Mouse (Mus musculus): ENCODE measurements around the gene Coro1c. TPM values are rescaled to one million over a fixed set of nuclear protein-coding genes. Genes with fewer than 3 reads are reported as not detected.
A peak's percentile ranks its signal among the peaks of the same experiment; 100 is the strongest.
"Not testable (repeated sequence)": the region's sequence is repeated elsewhere in the genome, so short reads cannot be mapped to it uniquely, and the experiment has no call there.

Gene Coro1c
- polyA plus RNA-seq, 1 experiment from 2014 or later = 163 TPM

- no peaks in the 10 kb centered on the region for H3K9me3 ChIP-seq
- H3K4me1 ChIP-seq = peaks cover 17% of the 10 kb centered on the region
- 76% methylated on average over 4 of the region's 4 CpGs for WGBS
- no peak overlapping the region for H3K27ac ChIP-seq
- no peaks in the 10 kb centered on the region; the same call in 1 of the 2 replicates for H3K27me3 ChIP-seq (ENCODE audit: insufficient read depth, poor library complexity, severe bottlenecking)
- H3K36me3 ChIP-seq = no peaks in the 10 kb centered on the region
- H3K4me3 ChIP-seq = no peak overlapping the region
- no peak for DNase-seq (ENCODE audit: low spot score)
Observed at GRCm38 (mm10) chr5:113826619-113827018, 81.9 kb downstream of the Coro1c start.

GRCm38 (mm10) chr5:113825558-113825957, 83.0 kb downstream of the Coro1c start:
- Histone ChIP-seq H3K27me3 (ENCODE audit: insufficient read depth, poor library complexity, severe bottlenecking) (no peaks in the 10 kb centered on the region; the same call in 1 of the 2 replicates), H3K4me1 (peaks cover 16% of the 10 kb centered on the region), H3K27ac (no peak overlapping the region), H3K36me3 (no peaks in the 10 kb centered on the region), H3K4me3 (no peak overlapping the region), H3K9me3 (no peaks in the 10 kb centered on the region)
- 72% methylated on average over 7 of the region's 7 CpGs for WGBS
- no peak for DNase-seq (ENCODE audit: low spot score)

DNA sequence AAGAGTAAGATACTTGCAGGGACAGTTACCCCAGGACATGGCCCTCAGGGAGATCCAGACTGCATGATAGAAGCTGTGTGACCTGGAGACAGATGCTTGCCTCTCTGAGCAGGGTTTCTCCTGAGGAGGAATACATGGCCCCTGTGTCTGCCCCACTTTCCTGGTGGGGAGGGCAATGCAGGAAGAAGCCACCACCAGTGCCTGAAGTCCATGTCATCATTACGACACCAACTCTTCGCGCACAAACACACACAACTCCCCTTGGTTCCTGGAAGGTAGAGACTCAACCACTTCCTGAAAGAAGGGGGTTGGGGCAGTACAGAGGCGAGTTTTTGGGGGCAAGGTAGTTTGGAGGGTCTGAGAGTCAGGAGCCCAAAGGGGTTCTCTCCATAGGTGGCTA, 84.3 kb downstream of the Coro1c start:
- H3K27me3 ChIP-seq (ENCODE audit: insufficient read depth, poor library complexity, severe bottlenecking) = peaks cover 4% of the 10 kb centered on the region; the same call in 1 of the 2 replicates
- H3K4me3 ChIP-seq = no peak overlapping the region
- no peaks in the 10 kb centered on the region for H3K9me3 ChIP-seq
- H3K36me3 ChIP-seq = no peaks in the 10 kb centered on the region
- WGBS = 91% methylated on average over 4 of the region's 4 CpGs
- no peak overlapping the region for H3K27ac ChIP-seq
- H3K4me1 ChIP-seq = peaks cover 9% of the 10 kb centered on the region; the same call in 1 of the 2 replicates
- no peak for DNase-seq (ENCODE audit: low spot score)

DNA sequence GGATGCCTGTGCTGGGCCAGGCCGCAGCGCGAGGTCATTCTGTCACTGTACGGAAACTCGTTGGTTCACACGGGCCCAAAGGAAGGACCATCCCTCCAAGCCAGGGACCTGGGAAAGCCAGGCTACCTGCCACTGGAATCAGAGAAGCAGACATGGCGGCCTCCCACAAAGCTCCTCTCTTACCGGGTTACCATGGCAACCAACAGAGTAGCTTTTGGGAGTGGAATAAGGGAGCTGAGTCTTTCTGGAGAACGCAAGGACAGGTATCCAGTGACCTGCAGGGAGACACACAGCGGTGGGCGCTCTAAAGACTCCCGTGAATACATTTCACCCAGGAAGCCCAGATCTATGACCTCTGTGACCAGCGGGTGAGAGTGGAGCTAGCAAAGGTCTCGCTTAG, 90.0 kb downstream of the Coro1c start:
- Histone ChIP-seq H3K4me1 (peaks cover 22% of the 10 kb centered on the region; the same call in 1 of the 2 replicates), H3K36me3 (no peaks in the 10 kb centered on the region), H3K27ac (no peak overlapping the region), H3K9me3 (no peaks in the 10 kb centered on the region), H3K27me3 (ENCODE audit: insufficient read depth, poor library complexity, severe bottlenecking) (peaks cover 27% of the 10 kb centered on the region), H3K4me3 (no peak overlapping the region)
- no peak for DNase-seq (ENCODE audit: low spot score)
- 64% methylated on average over 14 of the region's 14 CpGs for WGBS

GRCm38 (mm10) chr5:113815638-113816152, 92.9 kb downstream of the Coro1c start:
- Histone ChIP-seq H3K4me1 (peaks cover 22% of the 10 kb centered on the region; the same call in 1 of the 2 replicates), H3K9me3 (no peaks in the 10 kb centered on the region), H3K36me3 (no peaks in the 10 kb centered on the region), H3K27me3 (ENCODE audit: insufficient read depth, poor library complexity, severe bottlenecking) (peaks cover 27% of the 10 kb centered on the region), H3K27ac (peak overlapping the region; percentile 25; the same call in 1 of the 2 replicates), H3K4me3 (peak overlapping the region; percentile 12; the same call in 1 of the 2 replicates)
- peak; percentile 84 for DNase-seq (ENCODE audit: low spot score)
- 14% methylated on average over 15 of the region's 15 CpGs for WGBS

GRCm38 (mm10) chr5:113815041-113815389, 93.5 kb downstream of the Coro1c start:
- no peaks in the 10 kb centered on the region for H3K9me3 ChIP-seq
- no peaks in the 10 kb centered on the region for H3K36me3 ChIP-seq
- peaks cover 27% of the 10 kb centered on the region for H3K27me3 ChIP-seq (ENCODE audit: insufficient read depth, poor library complexity, severe bottlenecking)
- 52% methylated on average over 11 of the region's 11 CpGs for WGBS
- H3K4me1 ChIP-seq = peaks cover 22% of the 10 kb centered on the region; the same call in 1 of the 2 replicates
- no peak overlapping the region for H3K27ac ChIP-seq
- no peak overlapping the region for H3K4me3 ChIP-seq
- no peak for DNase-seq (ENCODE audit: low spot score)

GRCm38 (mm10) chr5:113814111-113815040, 94.2 kb downstream of the Coro1c start:
- no peak for DNase-seq (ENCODE audit: low spot score)
- H3K4me3 ChIP-seq = no peak overlapping the region
- peaks cover 22% of the 10 kb centered on the region; the same call in 1 of the 2 replicates for H3K4me1 ChIP-seq
- 29% methylated on average over 27 of the region's 27 CpGs for WGBS
- H3K27me3 ChIP-seq (ENCODE audit: insufficient read depth, poor library complexity, severe bottlenecking) = peaks cover 24% of the 10 kb centered on the region
- H3K27ac ChIP-seq = no peak overlapping the region
- H3K36me3 ChIP-seq = no peaks in the 10 kb centered on the region
- no peaks in the 10 kb centered on the region for H3K9me3 ChIP-seq

DNA sequence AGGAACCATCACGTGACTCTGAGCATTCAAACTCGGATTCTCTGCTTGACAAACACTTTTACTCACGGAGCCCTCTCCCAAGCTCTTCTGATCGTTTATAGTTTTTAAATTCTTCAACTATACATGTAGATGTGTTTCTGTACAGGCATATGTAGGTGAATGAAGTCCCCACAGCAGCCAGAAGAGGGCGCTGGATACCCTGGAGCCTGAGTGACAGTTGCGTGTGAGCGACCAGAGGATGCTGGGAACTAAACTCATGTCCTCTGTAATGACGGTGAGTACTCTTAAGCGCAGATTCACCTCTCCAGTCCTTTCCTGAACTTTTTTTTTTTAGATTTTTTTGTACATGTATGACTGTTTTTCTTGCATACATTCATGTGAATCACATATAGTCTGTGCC, 95.0 kb downstream of the Coro1c start:
- H3K27ac ChIP-seq = no peak overlapping the region
- no peaks in the 10 kb centered on the region for H3K36me3 ChIP-seq
- no peaks in the 10 kb centered on the region for H3K9me3 ChIP-seq
- DNase-seq (ENCODE audit: low spot score) = no peak
- H3K4me1 ChIP-seq = peaks cover 22% of the 10 kb centered on the region; the same call in 1 of the 2 replicates
- H3K27me3 ChIP-seq (ENCODE audit: insufficient read depth, poor library complexity, severe bottlenecking) = peaks cover 18% of the 10 kb centered on the region
- WGBS = 20% methylated on average over 9 of the region's 9 CpGs
- H3K4me3 ChIP-seq = no peak overlapping the region

DNA sequence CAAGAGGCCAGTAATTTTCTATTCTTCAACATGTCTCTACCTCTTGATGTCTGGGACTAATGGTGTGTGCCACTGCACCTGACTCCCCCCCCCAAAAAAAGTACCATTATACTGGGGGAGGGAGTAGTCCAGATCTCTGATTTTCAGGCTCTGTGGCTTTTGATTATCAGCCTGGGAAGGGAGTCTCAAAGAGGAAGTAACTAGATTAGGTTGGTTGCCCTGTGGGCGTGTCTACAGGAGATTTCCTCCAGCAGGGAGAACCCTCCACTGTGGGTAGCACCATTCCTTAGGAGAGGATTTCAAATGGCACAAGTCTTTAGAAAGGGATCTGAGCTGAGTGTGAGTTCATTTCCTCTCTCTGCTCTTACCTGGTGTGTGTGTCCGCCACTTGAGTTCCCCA, 95.9 kb downstream of the Coro1c start:
- H3K27ac ChIP-seq = no peak overlapping the region
- H3K4me3 ChIP-seq = no peak overlapping the region
- 81% methylated on average over 2 of the region's 2 CpGs for WGBS
- DNase-seq (ENCODE audit: low spot score) = no peak
- H3K9me3 ChIP-seq = no peaks in the 10 kb centered on the region
- no peaks in the 10 kb centered on the region for H3K36me3 ChIP-seq
- peaks cover 16% of the 10 kb centered on the region for H3K27me3 ChIP-seq (ENCODE audit: insufficient read depth, poor library complexity, severe bottlenecking)
- H3K4me1 ChIP-seq = peaks cover 31% of the 10 kb centered on the region

GRCm38 (mm10) chr5:113811824-113812420, 96.6 kb downstream of the Coro1c start:
- H3K27ac ChIP-seq; H3K36me3 ChIP-seq; H3K4me3 ChIP-seq; H3K9me3 ChIP-seq; DNase-seq (ENCODE audit: low spot score): not testable (repeated sequence)
- peaks cover 33% of the 10 kb centered on the region for H3K4me1 ChIP-seq
- H3K27me3 ChIP-seq (ENCODE audit: insufficient read depth, poor library complexity, severe bottlenecking) = peaks cover 19% of the 10 kb centered on the region
- 20% methylated on average over 11 of the region's 12 CpGs for WGBS

DNA sequence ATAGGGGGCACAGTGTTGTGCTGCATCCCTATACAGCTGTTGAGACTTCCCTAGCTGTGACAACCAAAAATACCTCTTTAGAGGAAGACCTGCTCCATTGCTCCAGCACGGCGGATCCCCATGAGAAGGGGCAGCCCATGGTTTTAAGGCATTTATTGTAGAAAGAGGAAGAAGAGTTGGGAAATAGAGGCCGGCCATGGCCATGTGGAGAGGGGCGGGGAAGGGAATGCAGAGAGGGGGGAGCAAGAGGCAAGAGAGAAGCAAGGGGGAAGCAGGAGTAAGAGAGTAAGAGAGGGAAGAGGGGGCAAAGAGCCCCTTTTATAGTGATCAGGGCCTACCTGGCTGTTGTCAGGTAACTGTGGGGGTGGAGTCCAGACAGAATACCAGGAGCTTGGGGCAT, 98.4 kb downstream of the Coro1c start:
- H3K36me3 ChIP-seq = no peaks in the 10 kb centered on the region
- H3K27me3 ChIP-seq (ENCODE audit: insufficient read depth, poor library complexity, severe bottlenecking) = peaks cover 16% of the 10 kb centered on the region
- 87% methylated on average over 4 of the region's 4 CpGs for WGBS
- DNase-seq (ENCODE audit: low spot score) = no peak
- H3K4me1 ChIP-seq = peaks cover 25% of the 10 kb centered on the region
- no peak overlapping the region for H3K4me3 ChIP-seq
- H3K27ac ChIP-seq = no peak overlapping the region
- H3K9me3 ChIP-seq = no peaks in the 10 kb centered on the region

DNA sequence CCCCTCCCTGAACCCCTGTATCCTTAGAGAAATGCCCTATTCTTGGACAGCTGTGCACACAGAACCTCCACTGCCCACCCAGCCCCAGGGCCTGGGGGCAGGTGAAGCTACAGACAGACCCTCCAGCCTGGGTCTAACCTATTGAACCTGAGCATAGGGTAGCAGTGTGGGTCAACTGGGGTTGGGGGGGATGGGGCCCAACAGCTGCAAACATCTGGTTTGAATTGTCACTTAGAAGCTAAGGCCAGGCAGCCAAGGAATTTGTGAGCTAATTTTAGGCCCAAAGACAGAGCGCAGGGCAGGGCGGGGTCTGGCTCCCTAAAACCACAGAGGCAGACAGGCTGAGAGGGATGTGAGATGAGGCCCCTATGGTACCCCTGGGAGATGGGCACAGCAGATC, 100.4 kb downstream of the Coro1c start:
- H3K27ac ChIP-seq = peak overlapping the region; percentile 57; the same call in 1 of the 2 replicates
- H3K9me3 ChIP-seq = no peaks in the 10 kb centered on the region
- H3K4me3 ChIP-seq = no peak overlapping the region
- no peak for DNase-seq (ENCODE audit: low spot score)
- H3K36me3 ChIP-seq = no peaks in the 10 kb centered on the region
- peaks cover 3% of the 10 kb centered on the region; the same call in 1 of the 2 replicates for H3K27me3 ChIP-seq (ENCODE audit: insufficient read depth, poor library complexity, severe bottlenecking)
- peaks cover 14% of the 10 kb centered on the region for H3K4me1 ChIP-seq
- WGBS = 26% methylated on average over 2 of the region's 2 CpGs

- peaks cover 3% of the 10 kb centered on the region; the same call in 1 of the 2 replicates for H3K27me3 ChIP-seq (ENCODE audit: insufficient read depth, poor library complexity, severe bottlenecking)
- no peak overlapping the region for H3K4me3 ChIP-seq
- DNase-seq (ENCODE audit: low spot score) = no peak
- 38% methylated on average over 9 of the region's 9 CpGs for WGBS
- H3K27ac ChIP-seq = peak overlapping the region; percentile 57; the same call in 1 of the 2 replicates
- H3K9me3 ChIP-seq = no peaks in the 10 kb centered on the region
- H3K36me3 ChIP-seq = no peaks in the 10 kb centered on the region
- peaks cover 14% of the 10 kb centered on the region for H3K4me1 ChIP-seq
Observed at GRCm38 (mm10) chr5:113807712-113808111, 100.8 kb downstream of the Coro1c start.

All from heart, embryonic 10.5 days (tissue).